Mouse (Mus musculus): ENCODE measurements around the gene Gpa33.

DNA sequence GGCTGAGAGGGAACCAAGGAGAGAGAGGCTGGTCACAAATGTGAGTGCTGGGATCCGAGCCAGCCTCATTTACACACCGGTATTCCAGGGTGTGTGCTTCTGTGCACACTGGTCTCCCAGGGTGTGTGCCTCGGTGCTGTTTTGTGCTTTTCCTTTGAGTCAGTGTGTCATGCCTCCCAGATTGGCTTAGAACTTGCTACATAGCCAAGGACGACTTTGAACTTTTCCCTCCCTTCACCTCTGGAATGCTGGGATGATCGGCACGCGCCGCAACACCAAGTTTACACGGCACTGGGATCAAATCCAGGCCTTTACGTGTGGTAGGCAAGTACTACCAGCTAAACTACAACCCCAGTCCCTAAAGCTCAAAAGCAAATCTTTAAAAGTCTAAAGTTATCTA is 22.0 kb downstream of the Gpa33 start:
- TF ChIP-seq EP300 (IDR thresholded peaks at IDR 0.05; ENCODE audit: low read depth) (no peak), CTCF (IDR thresholded peaks at IDR 0.05; ENCODE audit: low read depth) (no peak)

All from liver, embryonic 14.5 days (tissue).